Mouse (Mus musculus) liver, embryonic 18 days (tissue): ENCODE results near the gene Rpl35a. TPM values are rescaled to one million over a fixed set of nuclear protein-coding genes. Genes with fewer than 3 reads are reported as not detected.

ENCODE experiments used
- polyA plus RNA-seq: library from polyadenylated mRNA; depleted of rRNA; stranded (reverse); fragments of >200 nt; gene quantifications from 2 replicates; pipeline ENCODE4 v1.2.3, GENCODE M21; 2012; rRNA removed

Rpl35a gene
- 805 and 827 TPM in 2 replicates for polyA plus RNA-seq

GRCm38 (mm10) chr16:33056095-33056785 is at the start of gene Rpl35a, which contains the start of gene Iqcg:
Gene Rpl35a, plus strand, starts transcription at chr16:33056453.
Gene Iqcg, minus strand, starts transcription at chr16:33056218.

DNA sequence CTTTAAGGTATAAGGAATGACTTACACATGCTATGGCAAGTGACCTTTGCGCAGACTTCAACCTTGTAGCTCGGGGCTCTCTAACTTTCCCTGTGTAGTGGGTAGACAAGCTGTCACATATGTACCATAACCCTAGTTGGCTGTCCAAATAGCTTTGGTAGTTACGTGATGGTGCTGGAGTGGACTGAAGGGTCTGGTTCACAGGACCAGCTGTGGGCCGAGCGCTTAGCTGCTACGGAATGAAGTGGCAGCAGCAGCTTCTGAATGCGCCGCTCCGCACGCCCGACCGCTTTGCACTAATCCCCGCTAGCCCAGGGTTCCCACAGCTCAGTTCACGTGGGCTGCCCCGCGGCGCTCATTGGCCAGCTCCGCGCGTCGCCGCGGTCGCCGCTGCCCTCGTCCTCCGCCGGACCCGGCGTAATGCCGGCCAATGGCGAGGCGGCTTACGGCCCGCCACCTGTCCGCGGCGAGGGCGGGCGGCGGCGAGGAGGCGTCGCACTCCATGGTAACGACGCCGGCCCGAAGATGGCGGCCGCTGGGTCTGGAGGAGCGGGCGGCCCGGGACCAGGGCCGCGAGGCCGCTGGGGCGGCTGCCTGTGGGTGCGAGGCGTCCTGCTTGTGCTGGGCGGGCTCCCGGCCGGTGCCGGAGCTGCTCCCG is 5.9 kb downstream of the Rpl35a start, which contains the start of gene Lmln:
Gene Lmln (plus strand): TSS at position 498 of the 658 bp plus-strand sequence.

Other genes starting within 250 kb of the Rpl35a start
- gene Smbd1, start 246.0 kb upstream of the Rpl35a start, polyA plus RNA-seq: 0.15 and 0.30 TPM in 2 replicates
- 11.8 TPM in 2 replicates for gene Fyttd1, start 179.0 kb upstream of the Rpl35a start, polyA plus RNA-seq
- gene Rubcn, start 178.7 kb upstream of the Rpl35a start, polyA plus RNA-seq: 4.7 and 5.7 TPM in 2 replicates
- 6.5 and 6.7 TPM in 2 replicates for gene Lrch3, start 142.4 kb upstream of the Rpl35a start, polyA plus RNA-seq
- gene Iqcg, start 235 bp upstream of the Rpl35a start, polyA plus RNA-seq: 0.79 and 0.82 TPM in 2 replicates
- gene Lmln, start 6.1 kb downstream of the Rpl35a start, polyA plus RNA-seq: 1.2 and 1.6 TPM in 2 replicates
- 9.1 and 9.8 TPM in 2 replicates for gene Osbpl11, start 128.6 kb downstream of the Rpl35a start, polyA plus RNA-seq
- gene Snx4, start 195.0 kb downstream of the Rpl35a start, polyA plus RNA-seq: 9.7 and 10.1 TPM in 2 replicates